In genomic region chr13:107766397-107767261, GRCm38 (mm10) we compare ENCODE assay signal across 12 mouse cellular contexts.
A peak's percentile ranks its signal among the peaks of the same experiment; 100 is the strongest.
DNase-seq lines count a peak whose midpoint lies in the region; ATAC-seq lines count a peak whose summit lies in the region.
"Had no signal": no experiment of that assay in that cellular context is flagged by ENCODE, and none has a peak within 500 bp of the region (broad histone marks: within the 10 kb centered on the region; RNA-seq: fewer than 3 reads in every experiment).

No protein-coding gene starts in this region.

- peaks cover 26% of the 10 kb centered on the region; the same call in 1 of the 2 replicates for H3K36me3 ChIP-seq in embryonic facial prominence, embryonic 14.5 days (ENCODE audit: control insufficient read depth, insufficient read depth, low read length)
- peaks cover 59% of the 10 kb centered on the region for H3K36me3 ChIP-seq in embryonic facial prominence, embryonic 10.5 days (replicated peaks)
- peaks cover 11% of the 10 kb centered on the region for H3K36me3 ChIP-seq in midbrain, embryonic 13.5 days
- 0 out of 2 replicates have a peak, but pooled peaks cover 7% of the 10 kb centered on the region for H3K36me3 ChIP-seq in midbrain, embryonic 11.5 days (ENCODE audit: control insufficient read depth, insufficient read depth, low read length)
- peaks cover 20% of the 10 kb centered on the region for H3K36me3 ChIP-seq in hindbrain, embryonic 14.5 days (replicated peaks; ENCODE audit: control insufficient read depth, insufficient read depth)

- H3K27ac ChIP-seq in embryonic facial prominence, embryonic 14.5 days (replicated peaks; ENCODE audit: low read depth, low read length), result no peak overlapping the region
- H3K27ac ChIP-seq in embryonic facial prominence, embryonic 10.5 days (replicated peaks), result no peak overlapping the region
- peak overlapping the region; percentile 37 for H3K27ac ChIP-seq in midbrain, embryonic 13.5 days
- H3K27ac ChIP-seq in midbrain, embryonic 11.5 days (ENCODE audit: low read depth, low read length), result no peak overlapping the region
- peak overlapping the region; percentile 48 for H3K27ac ChIP-seq in hindbrain, embryonic 14.5 days

- DNase-seq in embryonic facial prominence, embryonic 14.5 days (ENCODE audit: low spot score), result peak; percentile 29
- DNase-seq in embryonic facial prominence, embryonic 10.5 days (ENCODE audit: low spot score), result no peak
- DNase-seq in midbrain, embryonic 11.5 days (ENCODE audit: low spot score, missing footprints), result no peak
- DNase-seq in hindbrain, embryonic 14.5 days (ENCODE audit: low spot score), result peak; percentile 63
- DNase-seq in skeletal muscle tissue, adult 2 months (ENCODE audit: low read depth, low spot score), result peak; percentile 11
- no peak for DNase-seq in urinary bladder, adult 18-20 months (ENCODE audit: low spot score in 2 of 2)
- no peak for DNase-seq in ovary, adult 18-20 months (ENCODE audit: low spot score)
- DNase-seq: adrenal gland, adult 2 months; B cell, adult 2 months; thymus, postnatal 25 days had no signal

- H3K4me3 ChIP-seq in embryonic facial prominence, embryonic 14.5 days (ENCODE audit: low read depth, low read length), result no peak overlapping the region
- no peak overlapping the region for H3K4me3 ChIP-seq in embryonic facial prominence, embryonic 10.5 days
- H3K4me3 ChIP-seq in midbrain, embryonic 13.5 days (replicated peaks), result no peak overlapping the region
- no peak overlapping the region for H3K4me3 ChIP-seq in midbrain, embryonic 11.5 days (ENCODE audit: low read depth, low read length)
- H3K4me3 ChIP-seq in hindbrain, embryonic 14.5 days (replicated peaks; ENCODE audit: low read length), result no peak overlapping the region
- H3K4me3 ChIP-seq: heart, embryonic 12.5 days had no signal

- H3K9me3 ChIP-seq in embryonic facial prominence, embryonic 14.5 days (ENCODE audit: control insufficient read depth, low read length), result no peaks in the 10 kb centered on the region
- no peaks in the 10 kb centered on the region for H3K9me3 ChIP-seq in embryonic facial prominence, embryonic 10.5 days
- no peaks in the 10 kb centered on the region for H3K9me3 ChIP-seq in midbrain, embryonic 13.5 days
- H3K9me3 ChIP-seq in midbrain, embryonic 11.5 days (ENCODE audit: control insufficient read depth, low read length), result no peaks in the 10 kb centered on the region
- no peaks in the 10 kb centered on the region for H3K9me3 ChIP-seq in hindbrain, embryonic 14.5 days (ENCODE audit: control insufficient read depth, low read length)
- H3K9me3 ChIP-seq: heart, embryonic 12.5 days had no signal

- no peak overlapping the region for H3K9ac ChIP-seq in embryonic facial prominence, embryonic 14.5 days (ENCODE audit: low read depth, low read length)
- H3K9ac ChIP-seq in midbrain, embryonic 13.5 days (replicated peaks), result no peak overlapping the region
- H3K9ac ChIP-seq in midbrain, embryonic 11.5 days (ENCODE audit: low read length), result no peak overlapping the region
- H3K9ac ChIP-seq in hindbrain, embryonic 14.5 days, result no peak overlapping the region
- H3K9ac ChIP-seq: heart, embryonic 12.5 days had no signal

- peak; percentile 37; the same call in 1 of the 2 replicates for ATAC-seq in embryonic facial prominence, embryonic 14.5 days (ENCODE audit: low read depth)
- peak; percentile 72 for ATAC-seq in midbrain, embryonic 13.5 days
- no peak for ATAC-seq in midbrain, embryonic 11.5 days (ENCODE audit: low FRiP score)
- peak; percentile 68 for ATAC-seq in hindbrain, embryonic 14.5 days (ENCODE audit: low FRiP score)

- H3K4me1 ChIP-seq in embryonic facial prominence, embryonic 14.5 days (ENCODE audit: control insufficient read depth, insufficient read depth, low read length), result no peaks in the 10 kb centered on the region
- peaks cover 15% of the 10 kb centered on the region for H3K4me1 ChIP-seq in embryonic facial prominence, embryonic 10.5 days
- peaks cover 29% of the 10 kb centered on the region for H3K4me1 ChIP-seq in midbrain, embryonic 13.5 days (replicated peaks)
- peaks cover 3% of the 10 kb centered on the region; the same call in 1 of the 2 replicates for H3K4me1 ChIP-seq in midbrain, embryonic 11.5 days (ENCODE audit: control insufficient read depth, insufficient read depth, low read length)
- peaks cover 24% of the 10 kb centered on the region for H3K4me1 ChIP-seq in hindbrain, embryonic 14.5 days (replicated peaks; ENCODE audit: control insufficient read depth, insufficient read depth, low read length)
- H3K4me1 ChIP-seq: heart, embryonic 12.5 days had no signal

- WGBS in embryonic facial prominence, embryonic 14.5 days, result 66% methylated on average over 13 of the region's 13 CpGs
- 78% methylated on average over 13 of the region's 13 CpGs for WGBS in embryonic facial prominence, embryonic 10.5 days
- WGBS in midbrain, embryonic 13.5 days, result 54% methylated on average over 13 of the region's 13 CpGs
- WGBS in midbrain, embryonic 11.5 days, result 81% methylated on average over 13 of the region's 13 CpGs
- 36% methylated on average over 13 of the region's 13 CpGs for WGBS in hindbrain, embryonic 14.5 days

- H3K4me2 ChIP-seq in embryonic facial prominence, embryonic 14.5 days (ENCODE audit: low read depth, low read length), result no peak overlapping the region
- no peak overlapping the region for H3K4me2 ChIP-seq in midbrain, embryonic 13.5 days (replicated peaks)
- H3K4me2 ChIP-seq in midbrain, embryonic 11.5 days, result no peak overlapping the region
- no peak overlapping the region for H3K4me2 ChIP-seq in hindbrain, embryonic 14.5 days (replicated peaks)
- H3K4me2 ChIP-seq: heart, embryonic 12.5 days had no signal

- H3K27me3 ChIP-seq in embryonic facial prominence, embryonic 14.5 days (replicated peaks; ENCODE audit: control insufficient read depth, insufficient read depth, low read length), result no peaks in the 10 kb centered on the region
- no peaks in the 10 kb centered on the region for H3K27me3 ChIP-seq in embryonic facial prominence, embryonic 10.5 days (replicated peaks; ENCODE audit: low read depth, poor library complexity, severe bottlenecking)
- no peaks in the 10 kb centered on the region for H3K27me3 ChIP-seq in midbrain, embryonic 13.5 days
- no peaks in the 10 kb centered on the region for H3K27me3 ChIP-seq in midbrain, embryonic 11.5 days (ENCODE audit: control insufficient read depth, insufficient read depth, low read length)
- no peaks in the 10 kb centered on the region for H3K27me3 ChIP-seq in hindbrain, embryonic 14.5 days (ENCODE audit: control insufficient read depth, insufficient read depth, low read length)
- H3K27me3 ChIP-seq: heart, embryonic 12.5 days had no signal

Comparison
In these comparisons a context has a peak if more than half of its experiments do, and no peak if none do; other contexts are left out.
1. DNase-seq: peak in embryonic facial prominence, embryonic 14.5 days (single experiment), hindbrain, embryonic 14.5 days (single experiment) and skeletal muscle tissue, adult 2 months (single experiment); none in embryonic facial prominence, embryonic 10.5 days (single experiment), midbrain, embryonic 11.5 days (single experiment), urinary bladder, adult 18-20 months (0 of 2) and ovary, adult 18-20 months (single experiment).
2. H3K27ac ChIP-seq: peak in midbrain, embryonic 13.5 days (single experiment) and hindbrain, embryonic 14.5 days (single experiment); none in embryonic facial prominence, embryonic 14.5 days (single experiment), embryonic facial prominence, embryonic 10.5 days (single experiment) and midbrain, embryonic 11.5 days (single experiment).